Mouse (Mus musculus) testis, adult 2 months (tissue): ENCODE measurements around the gene Wnt5b.

Experiments used
- CTCF ChIP-seq: fragments of 200-500 bp; IDR thresholded peaks from 2 replicates; pipeline ENCODE4 v1.5.1; 2012; ENCODE audit warnings: low read depth, mild to moderate bottlenecking, inconsistent platforms, low read length, moderate library complexity; ENCODE audit not compliant: control insufficient read depth, insufficient read depth, insufficient replicate concordance
- POLR2A ChIP-seq: fragments of 200-500 bp; IDR thresholded peaks from 2 replicates; pipeline ENCODE4 v1.6.1; 2012; ENCODE audit warnings: low read depth, mild to moderate bottlenecking, inconsistent platforms, low read length, moderate library complexity; ENCODE audit not compliant: control insufficient read depth

GRCm38 (mm10) chr6:119575331-119575730 lies 31.2 kb upstream of the Wnt5b start:
- TF ChIP-seq CTCF, result no peak
- no peak for TF ChIP-seq POLR2A
